ENCODE assay signal across 15 mouse cellular contexts in genomic region chr15:31528477-31528876, GRCm38 (mm10). TPM values are rescaled to one million over a fixed set of nuclear protein-coding genes. Genes with fewer than 3 reads are reported as not detected.
DNase-seq lines count a peak whose midpoint lies in the region; ATAC-seq and TF ChIP-seq lines count a peak whose summit lies in the region.
"Had no signal": no experiment of that assay in that cellular context is flagged by ENCODE, and none has a peak within 500 bp of the region (broad histone marks: within the 10 kb centered on the region; RNA-seq: fewer than 3 reads in every experiment).

No protein-coding gene starts in this region.

- no peak overlapping the region for H3K27ac ChIP-seq in forebrain, embryonic 14.5 days (ENCODE audit: low read depth, low read length)
- no peak overlapping the region for H3K27ac ChIP-seq in forebrain, embryonic 11.5 days (ENCODE audit: low read depth, low read length)
- H3K27ac ChIP-seq in liver, adult 2 months (replicated peaks; ENCODE audit: insufficient read depth, low read depth, low read length), result peak overlapping the region; percentile 38; the same call in 1 of the 2 replicates
- H3K27ac ChIP-seq in hindbrain, embryonic 15.5 days (replicated peaks), result no peak overlapping the region
- H3K27ac ChIP-seq in midbrain, embryonic 14.5 days (replicated peaks; ENCODE audit: low read depth, low read length), result no peak overlapping the region
- H3K27ac ChIP-seq: limb, embryonic 15.5 days had no signal

- no peak for TF ChIP-seq POLR2A in liver, adult 2 months (IDR thresholded peaks at IDR 0.05; ENCODE audit: extremely low read depth, insufficient read depth, low read length)

- peaks cover 9% of the 10 kb centered on the region for H3K4me1 ChIP-seq in forebrain, embryonic 14.5 days (ENCODE audit: control insufficient read depth, insufficient read depth, low read length)
- H3K4me1 ChIP-seq in forebrain, embryonic 11.5 days (replicated peaks; ENCODE audit: control insufficient read depth, insufficient read depth, low read length), result 0 out of 2 replicates have a peak, but pooled peaks cover 2% of the 10 kb centered on the region
- peaks cover 27% of the 10 kb centered on the region for H3K4me1 ChIP-seq in liver, adult 2 months (ENCODE audit: control insufficient read depth, insufficient read depth, low read length)
- peaks cover 35% of the 10 kb centered on the region for H3K4me1 ChIP-seq in hindbrain, embryonic 15.5 days (replicated peaks)
- peaks cover 15% of the 10 kb centered on the region; the same call in 1 of the 2 replicates for H3K4me1 ChIP-seq in midbrain, embryonic 14.5 days (ENCODE audit: control insufficient read depth, insufficient read depth, low read length)

- 95% methylated on average over 4 of the region's 4 CpGs for WGBS in forebrain, embryonic 14.5 days
- 95% methylated on average over 4 of the region's 4 CpGs for WGBS in forebrain, embryonic 11.5 days
- 22% methylated on average over 4 of the region's 4 CpGs for WGBS in liver, adult 2 months
- 94% methylated on average over 4 of the region's 4 CpGs for WGBS in hindbrain, embryonic 15.5 days
- WGBS in midbrain, embryonic 14.5 days, result 96% methylated on average over 4 of the region's 4 CpGs

- no peaks in the 10 kb centered on the region for H3K9me3 ChIP-seq in forebrain, embryonic 14.5 days (replicated peaks; ENCODE audit: control insufficient read depth, low read length)
- no peaks in the 10 kb centered on the region; the same call in 1 of the 2 replicates for H3K9me3 ChIP-seq in forebrain, embryonic 11.5 days (ENCODE audit: control insufficient read depth, low read length)
- H3K9me3 ChIP-seq in hindbrain, embryonic 15.5 days, result no peaks in the 10 kb centered on the region
- H3K9me3 ChIP-seq in midbrain, embryonic 14.5 days (ENCODE audit: control insufficient read depth, low read length), result no peaks in the 10 kb centered on the region
- H3K9me3 ChIP-seq: limb, embryonic 15.5 days had no signal

- DNase-seq in forebrain, embryonic 14.5 days (ENCODE audit: low spot score), result no peak
- no peak for DNase-seq in forebrain, embryonic 11.5 days (ENCODE audit: low spot score)
- peak; percentile 61 for DNase-seq in liver, adult 2 months (ENCODE audit: extremely low read depth, low read depth, low spot score)
- DNase-seq in liver, result no peak
- no peak for DNase-seq in midbrain, embryonic 14.5 days
- no peak for DNase-seq in right cerebral cortex, postnatal 14 days
- DNase-seq: B cell, adult 2 months; cerebellum, postnatal 14 days; kidney, postnatal 14 days; lung, postnatal 4 days; thymus, postnatal 36 days had no signal

- no peak for TF ChIP-seq CTCF in liver, adult 2 months (IDR thresholded peaks at IDR 0.05; ENCODE audit: low read depth, low read length)

- H3K36me3 ChIP-seq in forebrain, embryonic 14.5 days (ENCODE audit: control insufficient read depth, insufficient read depth, low read length), result no peaks in the 10 kb centered on the region
- no peaks in the 10 kb centered on the region; the same call in 1 of the 2 replicates for H3K36me3 ChIP-seq in forebrain, embryonic 11.5 days (ENCODE audit: control insufficient read depth, insufficient read depth, low read length)
- H3K36me3 ChIP-seq in liver, adult 2 months (ENCODE audit: control insufficient read depth, insufficient read depth, low read length), result no peaks in the 10 kb centered on the region; the same call in none of the 2 replicates
- no peaks in the 10 kb centered on the region for H3K36me3 ChIP-seq in hindbrain, embryonic 15.5 days
- no peaks in the 10 kb centered on the region for H3K36me3 ChIP-seq in midbrain, embryonic 14.5 days (ENCODE audit: control insufficient read depth, insufficient read depth, low read length)
- H3K36me3 ChIP-seq: limb, embryonic 15.5 days had no signal

- no peak for ATAC-seq in forebrain, embryonic 14.5 days
- no peak for ATAC-seq in forebrain, embryonic 11.5 days (replicated peaks; ENCODE audit: low FRiP score)
- ATAC-seq in hindbrain, embryonic 15.5 days (ENCODE audit: low FRiP score, low read depth), result no peak
- ATAC-seq in midbrain, embryonic 14.5 days (ENCODE audit: low FRiP score, low TSS enrichment), result no peak
- ATAC-seq: inflammation-experienced regulatory T-cells, adult 6 months had no signal

- H3K4me3 ChIP-seq in forebrain, embryonic 14.5 days (ENCODE audit: low read depth, low read length), result no peak overlapping the region
- no peak overlapping the region for H3K4me3 ChIP-seq in forebrain, embryonic 11.5 days (ENCODE audit: low read depth, low read length)
- no peak overlapping the region for H3K4me3 ChIP-seq in liver, adult 2 months (ENCODE audit: insufficient read depth, low read depth, low read length)
- H3K4me3 ChIP-seq in hindbrain, embryonic 15.5 days, result no peak overlapping the region
- H3K4me3 ChIP-seq in midbrain, embryonic 14.5 days (replicated peaks; ENCODE audit: low read depth, low read length), result no peak overlapping the region

- H3K79me2 ChIP-seq in liver, adult 2 months (ENCODE audit: control insufficient read depth, insufficient read depth, low read length), result peaks cover 38% of the 10 kb centered on the region

- no peaks in the 10 kb centered on the region for H3K27me3 ChIP-seq in forebrain, embryonic 14.5 days (replicated peaks; ENCODE audit: control insufficient read depth, insufficient read depth, low read length)
- no peaks in the 10 kb centered on the region for H3K27me3 ChIP-seq in forebrain, embryonic 11.5 days (ENCODE audit: control insufficient read depth, insufficient read depth, low read length)
- no peaks in the 10 kb centered on the region for H3K27me3 ChIP-seq in liver, adult 2 months (ENCODE audit: control insufficient read depth, insufficient read depth, low read length)
- no peaks in the 10 kb centered on the region for H3K27me3 ChIP-seq in hindbrain, embryonic 15.5 days
- no peaks in the 10 kb centered on the region for H3K27me3 ChIP-seq in midbrain, embryonic 14.5 days (ENCODE audit: control insufficient read depth, insufficient read depth, low read length)
- H3K27me3 ChIP-seq: limb, embryonic 15.5 days had no signal

- no peak overlapping the region for H3K9ac ChIP-seq in forebrain, embryonic 14.5 days (ENCODE audit: low read length)
- no peak overlapping the region for H3K9ac ChIP-seq in forebrain, embryonic 11.5 days (ENCODE audit: low read length)
- H3K9ac ChIP-seq in liver, adult 2 months (ENCODE audit: low read depth, low read length), result no peak overlapping the region
- no peak overlapping the region for H3K9ac ChIP-seq in hindbrain, embryonic 15.5 days
- no peak overlapping the region for H3K9ac ChIP-seq in midbrain, embryonic 14.5 days (replicated peaks; ENCODE audit: low read length)
- H3K9ac ChIP-seq: limb, embryonic 15.5 days had no signal

- peak overlapping the region; percentile 70 for H3K4me2 ChIP-seq in forebrain, embryonic 14.5 days (ENCODE audit: low read length)
- H3K4me2 ChIP-seq in forebrain, embryonic 11.5 days (ENCODE audit: low read depth, low read length, severe bottlenecking), result no peak overlapping the region
- peak overlapping the region; percentile 67; the same call in 1 of the 2 replicates for H3K4me2 ChIP-seq in hindbrain, embryonic 15.5 days
- H3K4me2 ChIP-seq in midbrain, embryonic 14.5 days (ENCODE audit: low read length), result peak overlapping the region; percentile 82

RNA-seq across cellular contexts. Expression of gene March6, which starts 2.4 kb away (rescaled TPM):
- polyA plus RNA-seq in forebrain, embryonic 14.5 days (2014; fragmentation: Nextera tagmentation; extraction: Ambion mirVana), result 68.3 and 86.6 TPM in 2 replicates
- polyA plus RNA-seq in forebrain, embryonic 11.5 days (2014; fragmentation: Nextera tagmentation; extraction: Ambion mirVana), result 62.6 and 69.6 TPM in 2 replicates
- 77.0 and 79.8 TPM in 2 replicates for total RNA-seq in liver, adult 2 months (2014; rRNA removed)
- polyA plus RNA-seq in liver, adult 2 months (2012; rRNA removed), result 22.6 and 27.5 TPM in 2 replicates
- 75.4 and 75.5 TPM in 2 replicates for polyA plus RNA-seq in hindbrain, embryonic 15.5 days (2015; fragmentation: Nextera tagmentation; extraction: Ambion mirVana)
- 87.2 and 117 TPM in 2 replicates for polyA plus RNA-seq in midbrain, embryonic 14.5 days (2014; fragmentation: Nextera tagmentation; extraction: Ambion mirVana)

RNA-seq across cellular contexts. Expression of gene Cmbl, which starts 36.7 kb away (rescaled TPM):
- 6.5 and 9.8 TPM in 2 replicates for polyA plus RNA-seq in forebrain, embryonic 14.5 days (2014; fragmentation: Nextera tagmentation; extraction: Ambion mirVana)
- 0.79 and 1.0 TPM in 2 replicates for polyA plus RNA-seq in forebrain, embryonic 11.5 days (2014; fragmentation: Nextera tagmentation; extraction: Ambion mirVana)
- 292 and 434 TPM in 2 replicates for total RNA-seq in liver, adult 2 months (2014; rRNA removed)
- 374 and 481 TPM in 2 replicates for polyA plus RNA-seq in liver, adult 2 months (2012; rRNA removed)
- polyA plus RNA-seq in hindbrain, embryonic 15.5 days (2015; fragmentation: Nextera tagmentation; extraction: Ambion mirVana), result 11.1 and 15.6 TPM in 2 replicates
- 3.6 and 5.4 TPM in 2 replicates for polyA plus RNA-seq in midbrain, embryonic 14.5 days (2014; fragmentation: Nextera tagmentation; extraction: Ambion mirVana)
- total RNA-seq: granulocyte monocyte progenitor cell, adult 5-6 weeks had no signal
- polyA plus RNA-seq: inflammation-experienced regulatory T-cells, adult 6 months had no signal

Comparison
In these comparisons a context has a peak if more than half of its experiments do, and no peak if none do; other contexts are left out.
1. RNA of gene Cmbl, which starts 36.7 kb away (polyA plus RNA-seq): 374 to 481 TPM in liver, adult 2 months; 11.1 to 15.6 TPM in hindbrain, embryonic 15.5 days, 6.5 to 9.8 TPM in forebrain, embryonic 14.5 days, 3.6 to 5.4 TPM in midbrain, embryonic 14.5 days and 0.79 to 1.0 TPM in forebrain, embryonic 11.5 days; every median in the first group is over 10 times any median in the second.